Mouse (Mus musculus) megakaryocyte, embryonic 14.5 days (primary cell): ENCODE data around the gene Taar6. TPM values are rescaled to one million over a fixed set of nuclear protein-coding genes. Genes with fewer than 3 reads are reported as not detected.

Experiments
- H3K27me3 ChIP-seq: replicated peaks from 2 replicates; pipeline ENCODE3; 2012; ENCODE audit warnings: inconsistent platforms
- H3K36me3 ChIP-seq: replicated peaks from 2 replicates; pipeline ENCODE3; 2012; ENCODE audit warnings: low read length, inconsistent platforms, mixed read lengths
- H3K4me1 ChIP-seq: 2 replicates; pipeline ENCODE4 v1.6.1; 2012; ENCODE audit warnings: inconsistent platforms
- H3K4me3 ChIP-seq: replicated peaks from 2 replicates; pipeline ENCODE3; 2012; ENCODE audit warnings: moderate library complexity, mild to moderate bottlenecking, inconsistent platforms
- H3K9me3 ChIP-seq: 2 replicates; pipeline ENCODE4 v1.6.1; 2012; ENCODE audit warnings: inconsistent platforms
- FLI1 ChIP-seq: IDR thresholded peaks from 2 replicates; pipeline ENCODE4 v1.6.1; 2012; ENCODE audit warnings: low read length, inconsistent platforms, mixed read lengths
- GATA1 ChIP-seq: IDR thresholded peaks from 3 replicates; pipeline ENCODE4 v1.6.1; 2012; ENCODE audit warnings: mixed read lengths, low read length, inconsistent platforms, borderline replicate concordance
- polyA plus RNA-seq: library from polyadenylated mRNA; stranded (reverse); fragments of >175 nt; gene quantifications from 2 replicates; pipeline ENCODE4 v1.2.3, GENCODE M21; 2012; ENCODE audit warnings: low replicate concordance; ENCODE audit not compliant: insufficient read depth

The Taar6 gene
- polyA plus RNA-seq, 1 experiment: not detected

DNA sequence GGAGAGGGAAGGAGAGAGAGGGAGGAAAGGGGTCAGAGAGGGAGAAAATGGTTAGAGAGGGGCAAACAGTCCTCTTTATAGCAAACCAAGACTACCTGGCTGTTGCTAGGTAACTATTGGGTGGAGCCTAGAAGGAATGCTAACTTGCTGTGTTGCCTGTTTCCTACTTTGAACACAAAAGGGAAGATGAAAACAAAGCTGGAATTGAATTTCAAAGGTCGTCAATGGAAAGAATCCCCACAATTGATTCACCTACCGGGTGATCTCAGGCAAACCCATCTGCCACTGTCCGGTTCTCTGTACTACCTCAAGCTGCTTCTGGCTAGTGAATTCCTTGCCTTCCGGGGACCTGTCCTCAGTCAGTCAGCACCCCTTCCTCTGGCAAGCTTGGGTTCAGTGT, 7.5 kb downstream of the Taar6 start:
- Histone ChIP-seq H3K27me3 (no peaks in the 10 kb centered on the region), H3K36me3 (no peaks in the 10 kb centered on the region), H3K4me1 (peaks cover 4% of the 10 kb centered on the region; the same call in 1 of the 2 replicates), H3K9me3 (no peaks in the 10 kb centered on the region), H3K4me3 (no peak overlapping the region)
- TF ChIP-seq GATA1 (no peak), FLI1 (no peak)

DNA sequence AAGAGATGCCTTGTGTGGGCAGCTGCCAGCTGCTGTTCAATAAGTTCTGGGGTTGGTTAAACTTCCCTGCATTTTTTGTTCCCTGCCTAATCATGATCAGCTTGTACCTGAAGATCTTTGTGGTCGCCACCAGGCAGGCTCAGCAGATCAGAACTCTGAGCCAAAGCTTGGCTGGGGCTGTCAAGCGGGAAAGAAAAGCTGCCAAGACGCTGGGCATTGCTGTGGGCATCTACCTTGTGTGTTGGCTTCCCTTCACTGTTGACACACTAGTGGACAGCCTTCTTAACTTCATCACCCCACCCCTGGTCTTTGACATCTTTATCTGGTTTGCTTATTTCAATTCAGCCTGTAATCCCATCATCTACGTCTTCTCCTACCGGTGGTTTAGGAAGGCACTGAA, 14.2 kb downstream of the Taar6 start:
- Histone ChIP-seq H3K36me3 (no peaks in the 10 kb centered on the region), H3K27me3 (no peaks in the 10 kb centered on the region), H3K9me3 (0 out of 2 replicates have a peak, but pooled peaks cover 7% of the 10 kb centered on the region), H3K4me3 (no peak overlapping the region), H3K4me1 (no peaks in the 10 kb centered on the region)
- TF ChIP-seq GATA1: no peak

DNA sequence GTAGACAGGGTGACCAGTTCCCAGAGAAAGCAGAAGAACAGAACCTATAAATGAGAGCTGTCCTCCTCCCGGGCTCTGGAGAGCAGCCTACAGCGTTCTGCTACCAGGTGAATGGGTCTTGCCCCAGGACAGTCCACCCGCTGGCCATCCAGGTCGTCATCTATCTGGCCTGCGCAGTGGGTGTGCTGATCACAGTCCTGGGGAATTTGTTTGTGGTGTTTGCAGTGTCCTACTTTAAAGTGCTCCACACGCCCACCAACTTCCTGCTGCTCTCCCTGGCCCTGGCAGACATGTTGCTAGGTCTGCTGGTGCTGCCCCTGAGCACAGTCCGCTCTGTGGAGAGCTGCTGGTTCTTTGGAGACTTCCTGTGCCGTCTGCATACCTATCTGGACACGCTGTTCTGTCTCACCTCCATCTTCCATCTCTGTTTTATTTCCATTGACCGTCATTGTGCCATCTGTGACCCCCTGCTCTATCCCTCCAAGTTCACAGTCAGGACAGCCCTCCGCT, 14.7 kb downstream of the Taar6 start, which contains the start of gene Taar5:
Gene Taar5, plus strand, starts transcription at position 51 of the 510 bp plus-strand sequence.
- Histone ChIP-seq H3K36me3 (no peaks in the 10 kb centered on the region), H3K4me1 (no peaks in the 10 kb centered on the region), H3K4me3 (peak within 1 kb of the TSS; percentile 5), H3K27me3 (no peaks in the 10 kb centered on the region), H3K9me3 (0 out of 2 replicates have a peak, but pooled peaks cover 7% of the 10 kb centered on the region)
- TF ChIP-seq FLI1: no peak
- TF ChIP-seq GATA1: no peak

DNA sequence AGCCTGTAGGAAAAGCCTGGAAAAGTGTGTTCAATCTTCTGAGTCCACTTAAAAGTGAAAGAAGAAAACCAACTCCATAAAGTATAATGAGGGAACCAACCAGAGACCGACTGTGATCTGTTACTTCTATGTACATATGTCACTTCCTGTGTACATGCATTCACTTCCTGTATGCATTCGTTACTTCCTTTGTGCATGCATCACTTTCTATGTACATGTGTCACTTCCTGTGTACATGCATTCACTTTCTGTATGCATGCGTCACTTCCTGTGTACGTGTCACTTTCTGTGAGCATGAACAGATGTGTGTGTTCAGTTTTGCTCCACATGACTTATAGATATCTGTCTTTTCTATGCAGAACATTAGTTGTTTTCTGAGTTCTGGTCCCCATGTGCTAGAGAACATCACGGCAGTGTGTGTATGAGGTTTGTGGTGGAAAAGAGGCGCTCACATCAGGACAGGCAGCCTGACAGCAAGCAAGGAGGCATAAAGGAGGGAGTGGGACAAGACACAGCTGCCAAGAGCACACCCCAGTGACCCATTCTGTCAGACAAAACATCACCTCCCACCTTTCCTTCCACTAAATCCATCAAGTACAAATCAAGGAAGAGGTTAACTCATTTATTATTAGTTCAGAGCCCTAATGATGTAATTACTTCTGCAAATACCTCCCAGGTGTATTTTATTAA, 20.4 kb downstream of the Taar6 start:
- TF ChIP-seq GATA1 (no peak), FLI1 (0 out of 2 replicates have a peak, but pooled peaks have one; percentile 28)
- H3K36me3 ChIP-seq: no peaks in the 10 kb centered on the region
- H3K27me3 ChIP-seq: no peaks in the 10 kb centered on the region

DNA sequence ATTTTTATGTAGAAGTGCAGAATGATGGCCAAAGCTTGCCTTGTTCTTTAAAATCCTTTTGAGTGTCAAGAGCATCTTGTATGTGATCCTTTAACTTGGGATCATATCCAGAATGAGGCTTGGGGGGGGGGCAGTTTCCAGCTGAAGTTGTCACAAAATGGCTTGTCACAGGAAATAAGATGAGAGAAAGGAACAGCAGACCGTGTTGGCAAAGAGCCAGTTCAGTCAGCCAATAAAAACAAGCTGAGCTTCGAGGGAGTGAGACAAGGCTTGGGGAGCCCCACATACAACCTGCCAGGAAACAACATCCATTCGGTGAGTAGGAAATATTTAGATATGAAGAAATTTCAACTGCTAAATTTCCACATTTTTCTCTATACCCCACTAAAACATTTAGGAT, 22.0 kb downstream of the Taar6 start:
- no peak overlapping the region for H3K4me3 ChIP-seq
- peaks cover 5% of the 10 kb centered on the region; the same call in 1 of the 2 replicates for H3K9me3 ChIP-seq
- no peaks in the 10 kb centered on the region for H3K27me3 ChIP-seq
- peaks cover 9% of the 10 kb centered on the region for H3K4me1 ChIP-seq
- no peak for TF ChIP-seq GATA1
- H3K36me3 ChIP-seq: no peaks in the 10 kb centered on the region

More for the DNA sequence above, 20.4 kb downstream of the Taar6 start:
- peak overlapping the region; percentile 46 for H3K4me3 ChIP-seq
- peaks cover 9% of the 10 kb centered on the region for H3K4me1 ChIP-seq
- peaks cover 5% of the 10 kb centered on the region; the same call in 1 of the 2 replicates for H3K9me3 ChIP-seq

DNA sequence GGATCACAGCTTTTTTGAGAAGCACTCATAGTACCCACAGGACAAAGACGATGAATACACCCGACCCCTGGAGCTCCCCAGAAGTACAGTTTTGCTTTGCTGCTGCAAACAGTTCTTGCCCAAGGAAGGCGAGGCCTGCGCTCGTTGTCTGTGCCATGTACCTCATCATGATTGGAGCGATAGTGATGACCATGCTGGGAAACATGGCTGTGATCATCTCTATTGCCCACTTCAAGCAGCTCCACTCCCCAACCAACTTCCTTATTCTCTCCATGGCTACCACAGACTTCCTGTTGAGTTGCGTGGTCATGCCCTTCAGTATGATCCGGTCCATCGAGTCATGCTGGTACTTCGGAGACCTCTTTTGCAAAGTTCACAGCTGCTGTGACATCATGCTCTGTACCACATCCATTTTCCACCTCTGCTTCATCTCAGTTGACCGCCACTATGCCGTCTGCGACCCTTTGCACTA, 25.0 kb downstream of the Taar6 start, which contains the start of gene Taar4:
Gene Taar4, plus strand, starts transcription at position 51 of the 472 bp plus-strand sequence.
- Histone ChIP-seq H3K9me3 (peaks cover 5% of the 10 kb centered on the region; the same call in 1 of the 2 replicates), H3K36me3 (no peaks in the 10 kb centered on the region), H3K4me3 (peak within 1 kb of the TSS; percentile 48), H3K4me1 (peaks cover 9% of the 10 kb centered on the region), H3K27me3 (no peaks in the 10 kb centered on the region)
- TF ChIP-seq GATA1 (no peak), FLI1 (no peak)

DNA sequence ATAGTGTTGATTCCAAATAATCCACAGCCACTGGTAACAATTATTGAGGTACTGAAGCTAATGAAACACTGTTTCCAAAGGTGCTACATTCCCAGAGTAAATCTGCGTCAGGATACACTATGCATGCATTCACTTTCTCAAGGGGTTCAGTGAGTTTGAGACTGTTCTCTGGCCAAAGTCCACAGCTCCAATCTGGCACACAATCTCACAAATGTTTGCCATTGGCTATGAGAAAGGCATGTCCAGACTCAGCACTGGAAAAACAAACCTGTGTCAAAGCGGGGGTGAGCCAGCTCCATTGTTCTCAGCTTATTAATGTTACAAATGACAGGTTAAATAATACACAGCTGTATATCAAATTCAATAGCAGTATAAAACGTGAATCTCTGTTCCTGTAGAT, 26.4 kb downstream of the Taar6 start:
- Histone ChIP-seq H3K9me3 (peaks cover 5% of the 10 kb centered on the region; the same call in 1 of the 2 replicates), H3K4me3 (no peak overlapping the region), H3K4me1 (peaks cover 5% of the 10 kb centered on the region; the same call in 1 of the 2 replicates), H3K36me3 (no peaks in the 10 kb centered on the region), H3K27me3 (no peaks in the 10 kb centered on the region)
- TF ChIP-seq FLI1: no peak

DNA sequence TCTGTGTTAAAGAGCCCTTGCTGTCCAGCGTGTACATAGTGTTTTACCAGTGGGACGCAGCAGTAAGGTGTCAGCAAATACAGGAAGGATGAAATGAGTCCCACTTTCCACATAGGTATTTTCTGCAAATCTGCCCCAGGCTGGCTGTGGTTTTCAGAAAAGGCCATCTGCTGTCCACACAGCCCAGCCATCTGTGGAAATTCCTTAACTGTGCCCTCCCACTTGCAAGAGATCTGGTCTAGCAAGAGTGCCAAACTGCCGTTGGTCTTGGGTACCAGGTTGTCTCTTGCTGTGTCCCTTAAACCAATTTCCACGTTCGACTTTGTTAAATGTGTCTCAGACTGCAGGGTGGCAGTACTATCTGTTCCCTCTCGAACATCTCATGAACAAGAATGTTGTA, 33.7 kb downstream of the Taar6 start:
- Histone ChIP-seq H3K4me3 (no peak overlapping the region), H3K9me3 (no peaks in the 10 kb centered on the region), H3K4me1 (no peaks in the 10 kb centered on the region), H3K36me3 (no peaks in the 10 kb centered on the region), H3K27me3 (no peaks in the 10 kb centered on the region)
- TF ChIP-seq GATA1 (no peak), FLI1 (no peak)

DNA sequence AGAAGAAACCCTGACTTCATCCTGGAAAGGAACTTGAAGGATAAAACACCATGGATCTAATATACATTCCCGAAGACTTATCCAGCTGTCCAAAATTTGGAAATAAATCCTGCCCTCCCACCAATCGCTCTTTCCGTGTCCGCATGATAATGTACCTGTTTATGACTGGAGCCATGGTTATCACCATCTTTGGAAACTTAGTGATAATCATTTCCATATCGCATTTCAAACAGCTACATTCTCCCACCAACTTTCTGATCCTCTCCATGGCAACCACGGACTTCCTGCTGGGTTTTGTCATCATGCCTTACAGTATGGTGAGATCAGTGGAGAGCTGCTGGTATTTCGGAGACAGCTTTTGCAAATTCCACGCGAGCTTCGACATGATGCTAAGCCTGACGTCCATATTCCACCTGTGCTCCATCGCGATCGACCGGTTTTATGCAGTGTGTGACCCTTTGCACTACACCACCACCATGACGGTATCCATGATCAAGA, 35.9 kb downstream of the Taar6 start, which contains the start of gene Taar3:
Gene Taar3, plus strand, starts transcription at position 51 of the 498 bp plus-strand sequence.
- TF ChIP-seq FLI1: no peak
- no peak for TF ChIP-seq GATA1
- no peaks in the 10 kb centered on the region for H3K9me3 ChIP-seq
- no peaks in the 10 kb centered on the region for H3K27me3 ChIP-seq
- no peaks in the 10 kb centered on the region for H3K4me1 ChIP-seq
- no peak within 1 kb of the TSS for H3K4me3 ChIP-seq
- H3K36me3 ChIP-seq: no peaks in the 10 kb centered on the region

DNA sequence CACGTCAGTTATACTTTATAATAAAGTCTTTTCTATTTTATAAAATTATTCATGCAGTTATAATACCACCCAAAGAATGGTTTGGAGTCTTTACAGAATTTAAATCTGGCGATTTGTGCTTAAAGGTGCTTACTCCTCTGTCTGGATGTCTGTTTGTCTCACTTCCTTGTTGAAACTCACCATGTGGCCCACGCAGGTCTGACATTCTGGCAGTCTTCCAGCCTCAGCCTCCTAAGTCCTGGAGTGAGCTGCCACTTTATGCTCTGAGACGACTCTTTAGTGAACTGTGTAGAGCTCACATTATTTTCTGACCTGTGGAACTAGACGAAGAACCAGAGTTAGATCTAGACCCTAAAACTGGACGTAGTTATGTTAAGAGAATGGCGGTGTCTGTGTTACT, 37.4 kb downstream of the Taar6 start:
- H3K9me3 ChIP-seq: no peaks in the 10 kb centered on the region
- no peaks in the 10 kb centered on the region for H3K36me3 ChIP-seq
- H3K27me3 ChIP-seq: no peaks in the 10 kb centered on the region
- TF ChIP-seq FLI1 (no peak), GATA1 (no peak)
- no peak overlapping the region for H3K4me3 ChIP-seq
- H3K4me1 ChIP-seq: no peaks in the 10 kb centered on the region
